Mouse (Mus musculus) mouse trophoblast stem cell (cell line): ENCODE measurements around the gene Zfp933.
"Not testable (repeated sequence)": the region's sequence is repeated elsewhere in the genome, so short reads cannot be mapped to it uniquely, and the experiment has no call there.

Experiments
- in situ Hi-C, 2 experiments: fragments of 300-500 bp; cut with MseI, MboI; formaldehyde crosslinking; loops; 2 replicates in 1 of 2; 3 replicates in 1 of 2; pipeline ENCODE4 v1.15.1; 2025

Zfp933 gene

DNA sequence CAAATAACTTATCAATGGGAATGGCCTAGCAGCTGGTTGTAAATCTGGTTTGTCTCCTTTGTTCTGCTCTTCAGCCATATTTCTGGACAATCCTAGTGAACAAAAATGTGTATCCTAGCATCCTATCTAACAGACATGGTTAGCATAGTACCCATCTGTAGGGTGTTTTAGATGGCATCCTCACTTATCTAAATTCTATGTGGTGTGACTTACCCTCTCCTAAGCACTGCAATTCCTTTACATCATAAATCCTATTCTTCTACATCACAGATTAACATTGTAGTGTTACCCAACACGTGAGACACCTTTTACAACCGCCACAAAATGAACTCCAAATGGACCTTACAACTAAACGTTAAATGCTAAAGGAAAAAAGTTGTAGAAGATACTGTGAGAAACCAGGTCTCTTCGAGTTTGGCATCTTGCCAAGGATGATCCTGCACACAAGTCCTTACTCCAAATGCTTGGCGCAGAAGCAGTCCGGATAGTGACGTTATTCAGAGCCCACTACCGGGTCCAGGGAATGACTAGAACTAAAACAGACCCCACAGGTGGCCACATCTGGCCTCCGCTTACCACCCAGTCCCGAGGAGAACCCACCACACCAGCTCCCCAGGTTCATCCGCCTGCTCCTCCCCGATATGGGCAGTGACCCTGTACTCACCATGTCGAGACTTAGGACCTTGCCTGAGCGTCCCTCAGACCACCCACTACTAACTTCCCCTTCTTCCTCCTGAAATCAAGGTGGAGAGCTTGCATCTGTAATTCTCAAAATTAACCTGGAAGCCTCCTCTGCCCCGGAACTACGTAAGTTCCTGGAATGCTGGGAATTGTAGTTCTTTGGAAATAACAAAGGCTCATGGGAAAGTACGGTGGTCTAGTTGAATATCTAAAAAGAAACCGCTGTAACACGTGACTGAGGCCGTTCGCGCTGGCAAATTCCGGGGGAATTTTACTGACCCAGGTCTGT lies at the start of gene Zfp933:
Zfp933 (minus strand) TSS at position 753 of the 970 bp plus-strand sequence.
- in situ Hi-C loops, result no loop called here

DNA sequence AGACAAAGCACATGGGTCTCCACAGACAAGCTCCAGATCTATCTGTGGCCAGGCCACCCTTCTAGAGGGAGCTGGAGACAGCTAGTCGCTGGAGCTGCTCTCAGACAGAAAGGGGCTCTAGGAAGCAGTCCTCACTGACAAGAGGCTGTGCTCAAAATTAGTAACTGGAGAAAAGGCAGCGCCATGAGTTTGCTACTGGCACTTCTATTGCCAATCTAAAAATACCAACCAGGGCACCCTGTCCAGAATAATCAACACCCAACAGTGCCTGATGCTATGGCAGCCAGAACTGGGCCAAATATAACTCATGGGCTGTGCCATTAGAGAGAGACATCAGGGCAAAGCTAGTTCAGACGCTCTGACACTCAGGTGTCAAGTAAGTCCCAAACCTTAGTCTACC lies 49.2 kb upstream of the Zfp933 start:
- in situ Hi-C loops, result no loop called here

DNA sequence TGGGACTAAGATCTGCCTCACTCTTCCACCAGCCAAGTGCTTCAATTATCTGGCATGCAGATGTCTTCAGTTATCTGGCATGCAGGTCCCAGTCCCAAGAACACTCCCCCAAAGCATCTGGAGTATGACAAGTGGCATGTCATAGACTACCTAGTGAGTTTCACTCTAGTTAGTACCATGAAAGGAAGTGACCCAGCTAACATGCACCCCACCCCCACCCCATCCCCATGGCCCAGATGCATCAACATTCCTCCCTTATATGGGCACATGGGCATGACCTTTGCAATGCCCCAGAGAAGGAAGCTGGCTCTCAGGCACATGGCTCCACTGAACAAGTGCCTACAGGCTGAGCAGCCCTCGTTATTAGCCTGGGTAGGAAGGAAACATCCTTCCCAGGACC lies 48.2 kb upstream of the Zfp933 start:
- in situ Hi-C loops, result no loop called here

DNA sequence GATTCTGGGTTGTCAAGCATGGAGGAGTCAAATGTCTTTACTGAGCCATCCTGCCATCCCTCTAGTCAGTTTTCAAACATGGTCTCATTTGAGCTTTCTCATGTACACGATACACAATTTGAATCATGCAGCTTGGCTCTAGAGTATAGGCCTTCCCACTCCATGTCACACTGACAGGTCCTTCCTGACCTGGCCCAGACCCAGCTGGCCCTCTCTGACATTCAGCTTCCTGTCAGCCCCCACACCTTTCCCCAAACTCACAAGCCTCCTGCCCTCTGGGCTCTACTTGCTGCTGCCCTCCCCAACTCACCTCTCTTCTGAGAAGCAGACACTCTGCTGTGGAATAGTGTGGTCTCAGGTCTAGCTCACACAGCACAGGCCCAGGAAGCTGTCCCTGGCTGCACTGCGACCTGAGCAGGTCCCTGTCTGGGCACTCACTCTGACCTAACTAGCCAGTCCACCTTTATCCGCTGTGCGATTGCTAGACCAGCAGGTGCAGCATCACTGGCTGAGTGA lies 47.7 kb upstream of the Zfp933 start:
- in situ Hi-C loops, result no loop called here

DNA sequence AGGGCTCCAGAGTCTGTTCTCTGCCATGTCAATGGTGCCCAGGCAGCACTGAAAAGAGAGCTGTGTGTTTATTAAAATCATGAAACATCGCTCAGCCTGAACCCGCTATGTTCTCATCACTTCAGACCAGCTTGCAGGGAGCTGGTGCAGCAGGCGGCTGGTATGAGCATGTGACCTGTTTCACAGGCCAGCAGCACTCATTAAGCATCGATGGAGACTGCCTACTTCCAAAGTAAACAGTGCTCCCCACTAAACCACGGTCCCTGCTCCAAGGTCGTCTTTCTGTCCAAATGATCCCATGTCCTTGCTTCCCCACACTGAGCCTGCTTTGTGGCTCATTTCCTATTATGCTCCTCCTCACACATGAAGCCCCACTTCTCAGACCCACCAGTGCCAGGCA lies 42.2 kb upstream of the Zfp933 start:
- in situ Hi-C loops, result no loop called here

DNA sequence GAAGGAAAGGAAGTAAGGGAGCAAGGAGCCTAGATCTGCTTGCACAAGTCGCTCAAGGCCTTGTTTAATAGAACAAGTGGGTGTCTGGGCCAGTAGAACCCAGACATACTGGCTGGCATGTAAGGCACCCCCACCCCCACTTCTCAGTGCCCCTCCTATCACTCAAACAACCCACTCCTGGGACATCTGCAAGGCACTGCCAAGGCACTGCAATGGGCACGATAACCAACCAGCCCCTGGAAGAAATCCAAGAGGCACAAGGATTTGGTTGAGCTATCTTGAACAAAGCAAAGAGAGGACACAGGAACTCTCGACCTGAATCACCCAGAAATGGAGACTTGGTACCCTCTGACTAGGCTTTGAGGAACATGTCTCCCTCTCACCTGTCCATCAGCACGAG lies 40.1 kb upstream of the Zfp933 start:
- in situ Hi-C loops, result no loop called here

DNA sequence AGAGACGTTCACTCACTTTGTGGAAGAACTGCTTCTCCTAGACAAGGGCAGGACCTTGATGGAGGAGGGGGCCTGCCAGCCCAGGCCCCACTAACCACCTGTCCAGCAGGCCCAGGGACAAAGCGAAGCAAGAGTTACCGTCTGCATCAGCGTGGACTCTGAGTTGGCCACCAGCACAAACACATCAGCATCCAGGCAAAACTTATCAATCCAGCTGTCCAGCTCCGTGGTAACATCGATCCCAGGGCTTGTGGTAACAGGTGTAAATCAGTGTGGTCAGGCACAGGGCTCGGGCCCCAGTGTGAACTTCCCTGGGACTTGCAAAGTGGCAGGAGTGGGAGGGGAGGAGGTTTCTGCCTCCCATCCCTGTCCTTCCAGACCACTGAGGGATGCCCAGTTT lies 39.1 kb upstream of the Zfp933 start:
- in situ Hi-C loops, result no loop called here

DNA sequence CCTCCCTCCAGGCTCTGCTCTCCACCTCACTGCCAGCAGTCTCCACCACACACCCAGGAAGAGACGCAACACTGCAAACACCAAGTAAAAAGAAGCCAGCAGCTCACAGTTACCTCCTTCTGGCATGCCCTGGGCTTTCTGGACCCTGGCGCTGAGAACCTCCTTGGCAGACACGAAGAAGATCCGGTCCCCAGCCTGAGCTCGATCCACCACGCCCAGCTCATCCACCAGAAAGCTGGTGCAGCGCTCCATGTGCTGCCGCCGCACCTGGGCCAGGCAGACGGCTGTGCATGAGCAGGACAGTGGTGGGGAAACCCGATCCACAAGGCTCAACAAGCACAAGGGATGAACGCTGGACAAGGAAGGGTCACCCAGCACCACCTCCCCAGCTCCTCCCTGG lies 38.0 kb upstream of the Zfp933 start:
- in situ Hi-C loops, result no loop called here

DNA sequence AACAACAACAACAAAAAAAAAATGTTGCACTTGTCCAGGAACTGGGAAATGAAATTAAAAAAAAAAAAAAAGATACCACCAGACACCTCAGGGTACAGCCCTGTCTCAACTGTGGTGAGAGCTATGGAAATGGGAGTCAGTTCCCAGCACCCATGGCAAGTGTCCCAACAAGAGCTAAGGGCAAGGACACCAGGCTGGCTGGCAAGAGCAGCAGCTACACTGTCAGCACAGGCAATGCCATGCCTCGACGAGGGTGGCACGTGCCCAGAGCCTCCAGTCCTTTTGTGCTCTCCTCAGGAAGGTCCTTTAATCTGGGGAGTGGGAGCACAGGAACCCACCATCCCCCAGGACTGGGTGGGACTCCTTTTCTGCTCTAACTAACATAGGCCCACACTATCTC lies 36.0 kb upstream of the Zfp933 start:
- in situ Hi-C loops, result no loop called here

DNA sequence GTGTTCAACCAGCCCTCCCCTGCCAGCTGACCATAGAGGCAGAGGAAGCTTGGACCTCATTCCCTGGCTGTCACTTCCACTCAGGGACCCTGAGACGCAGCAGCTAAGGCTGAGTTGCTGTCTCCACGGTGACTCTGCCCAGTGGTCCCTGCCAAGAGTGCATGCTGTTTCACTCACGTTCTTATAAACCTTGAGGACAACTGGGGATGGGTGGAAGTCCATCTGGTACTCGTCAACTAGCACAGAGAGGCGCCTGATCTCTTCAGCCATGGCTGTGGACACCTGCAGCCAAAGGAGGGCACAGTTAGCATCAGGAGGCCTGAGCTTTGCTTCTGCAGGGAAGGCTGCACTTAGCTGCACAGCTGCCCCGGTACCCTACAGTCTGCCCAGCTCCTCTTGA lies 34.9 kb upstream of the Zfp933 start:
- in situ Hi-C loops, result no loop called here

DNA sequence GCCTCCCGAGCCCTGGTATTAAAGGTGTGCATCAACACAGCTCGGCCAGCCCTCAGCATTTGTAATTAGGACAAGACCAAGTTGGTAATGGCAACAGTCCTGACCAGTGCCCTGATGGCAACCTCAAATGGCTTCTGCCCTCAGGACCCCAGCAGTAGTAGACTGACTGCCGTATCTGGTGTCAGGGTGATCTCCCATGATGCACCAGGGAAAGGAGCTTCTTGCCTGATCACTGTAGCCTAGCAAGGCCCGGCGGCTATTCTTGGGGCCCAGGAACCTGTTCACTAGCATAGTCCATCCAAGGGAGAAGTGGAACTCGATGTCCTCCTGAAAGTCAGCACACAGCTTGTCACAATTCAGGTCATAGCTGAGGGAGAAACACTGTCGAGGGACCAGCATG lies 33.6 kb upstream of the Zfp933 start:
- in situ Hi-C loops, result no loop called here

DNA sequence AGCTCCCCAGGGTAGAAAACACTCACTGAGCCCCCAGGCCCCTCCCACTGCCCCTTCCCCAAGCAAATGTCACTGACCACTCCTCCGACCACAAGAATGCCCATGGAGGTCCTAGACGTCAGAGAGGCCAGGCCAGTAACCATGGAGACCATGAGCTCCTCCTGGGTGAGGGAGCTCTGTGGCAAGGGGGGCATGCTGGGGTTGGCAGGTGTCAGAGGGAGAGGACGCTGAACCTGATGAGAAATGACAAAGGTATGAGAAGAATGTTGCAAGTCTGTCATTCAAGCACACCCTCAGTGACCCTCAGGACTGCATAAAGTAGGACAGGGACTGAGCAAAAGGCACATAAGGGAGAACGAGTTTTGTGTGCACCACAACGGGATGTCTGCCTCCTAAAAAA lies 31.7 kb upstream of the Zfp933 start:
- in situ Hi-C loops, result no loop called here

DNA sequence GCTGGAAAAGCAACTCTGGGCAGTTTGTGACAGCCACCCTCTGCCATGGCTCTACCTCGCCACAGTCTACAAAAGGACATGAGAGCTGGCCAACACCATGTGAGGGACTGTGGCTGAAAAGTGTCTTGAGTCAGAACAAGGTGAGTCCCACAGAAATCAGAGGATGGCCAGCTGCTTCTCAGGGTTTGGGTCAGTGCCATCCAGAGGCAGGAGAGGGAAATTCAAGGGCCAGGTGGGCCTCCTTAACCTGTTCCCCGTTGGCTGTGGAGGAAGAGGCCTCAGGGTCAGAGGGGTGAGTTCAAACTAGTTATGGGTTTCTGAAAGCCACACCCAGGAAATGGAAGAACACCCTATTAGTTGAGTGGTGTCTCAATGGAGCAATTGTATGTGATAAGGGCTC lies 31.3 kb upstream of the Zfp933 start:
- in situ Hi-C loops, result no loop called here

DNA sequence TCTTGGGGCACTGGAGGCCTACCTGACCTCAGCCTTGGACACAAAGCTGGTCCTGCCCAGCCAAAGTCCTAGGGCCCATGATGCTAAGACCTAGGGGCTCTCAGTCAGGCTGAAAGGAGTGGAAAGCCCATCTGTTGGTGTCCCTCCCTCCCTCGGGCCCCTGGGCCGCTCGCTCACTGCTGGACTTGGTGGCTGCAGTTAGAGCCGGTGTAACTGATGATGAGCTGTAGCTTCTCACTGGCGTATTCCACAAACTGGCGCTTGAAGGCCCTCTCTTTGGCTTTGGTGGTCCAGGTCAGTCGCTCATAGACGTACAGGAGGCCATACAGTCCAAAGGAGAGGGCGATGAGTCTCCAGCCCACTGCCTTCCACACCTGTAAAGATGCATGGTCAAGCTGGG lies 30.4 kb upstream of the Zfp933 start:
- in situ Hi-C loops, result no loop called here

DNA sequence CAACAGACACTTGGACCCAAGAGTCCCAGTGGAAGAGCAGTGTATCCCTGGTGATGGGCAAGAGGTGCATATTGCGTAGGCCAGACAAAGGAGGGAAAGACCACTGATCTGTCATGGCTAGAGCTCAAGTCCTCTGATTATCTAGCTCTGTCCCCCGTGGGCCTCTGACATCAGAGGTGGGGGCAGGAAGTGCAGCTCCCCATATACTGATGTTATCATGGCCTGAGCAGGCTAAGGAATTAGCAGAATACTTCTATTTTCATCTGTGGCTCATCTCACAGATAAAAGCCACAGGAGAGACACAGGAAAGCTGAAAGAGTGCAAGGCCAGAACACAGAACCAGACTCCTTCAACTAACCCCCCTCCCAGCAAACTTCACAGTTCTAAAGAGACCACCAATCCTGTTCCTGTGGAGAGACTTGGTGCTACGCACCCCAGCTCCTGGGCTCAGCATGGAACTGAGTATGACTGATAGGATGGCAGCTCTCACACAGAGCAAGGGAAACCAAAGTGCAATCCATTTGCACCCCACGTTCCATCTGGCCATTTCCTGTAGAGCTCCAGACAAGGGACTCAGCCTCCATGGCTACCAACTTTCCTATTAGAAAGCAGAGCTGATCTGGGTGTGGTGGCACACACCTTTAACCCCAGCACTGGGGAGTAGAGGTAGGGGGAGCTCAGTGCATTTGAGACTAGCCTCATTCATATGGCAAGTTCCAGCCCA lies 27.8 kb upstream of the Zfp933 start:
- in situ Hi-C loops, result no loop called here

DNA sequence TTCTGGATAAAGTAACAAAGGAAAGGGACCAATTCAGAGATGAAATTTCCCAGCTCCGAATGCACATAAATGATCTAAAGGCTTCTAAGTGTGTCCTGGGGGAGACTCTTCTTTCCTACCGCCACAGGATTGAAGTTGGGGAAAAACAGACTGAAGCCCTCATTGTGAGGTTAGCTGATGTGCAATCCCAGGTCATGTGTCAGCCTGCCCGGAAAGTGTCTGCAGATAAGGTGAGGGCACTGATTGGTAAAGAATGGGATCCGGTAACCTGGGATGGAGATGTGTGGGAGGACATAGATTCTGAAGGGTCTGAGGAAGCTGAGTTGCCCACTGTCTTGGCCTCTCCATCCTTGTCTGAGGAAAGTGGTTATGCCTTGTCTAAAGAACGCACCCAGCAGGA lies 21.1 kb upstream of the Zfp933 start:
- in situ Hi-C loops, result no loop called here

DNA sequence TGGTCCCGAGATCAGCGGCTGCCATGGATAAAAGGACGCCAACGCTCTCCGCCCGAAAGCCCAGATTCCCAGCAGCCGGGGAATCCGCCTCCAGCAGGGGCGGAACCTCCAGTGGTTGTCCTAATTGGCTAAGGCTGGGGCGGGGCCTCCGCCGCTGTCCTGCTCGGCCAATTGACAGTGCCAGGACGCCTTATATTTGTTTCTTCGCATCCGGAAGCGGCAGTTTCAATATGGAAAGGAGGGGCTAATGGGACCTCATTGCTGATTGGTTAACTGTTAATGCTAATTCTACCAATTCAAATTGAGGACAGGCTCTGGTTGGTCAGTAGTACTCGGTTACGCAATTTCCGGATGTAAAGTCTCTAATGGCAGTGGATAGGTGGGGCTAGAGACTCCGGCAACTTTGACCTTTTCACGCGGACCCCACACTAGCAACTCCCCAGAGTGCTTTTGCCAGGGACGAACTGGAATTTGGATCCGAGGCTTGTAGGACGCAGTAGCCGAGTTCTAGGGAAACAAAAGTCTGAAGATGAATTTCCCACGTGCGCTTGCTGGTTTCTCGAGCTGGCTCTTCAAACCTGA lies 20.4 kb upstream of the Zfp933 start, which contains the start of the genes Miip and Fv1:
Miip (minus strand) TSS at position 367 of the 582 bp plus-strand sequence.
Fv1 (plus strand) TSS at position 530 of the 582 bp plus-strand sequence.
- in situ Hi-C loops, result no loop called here

DNA sequence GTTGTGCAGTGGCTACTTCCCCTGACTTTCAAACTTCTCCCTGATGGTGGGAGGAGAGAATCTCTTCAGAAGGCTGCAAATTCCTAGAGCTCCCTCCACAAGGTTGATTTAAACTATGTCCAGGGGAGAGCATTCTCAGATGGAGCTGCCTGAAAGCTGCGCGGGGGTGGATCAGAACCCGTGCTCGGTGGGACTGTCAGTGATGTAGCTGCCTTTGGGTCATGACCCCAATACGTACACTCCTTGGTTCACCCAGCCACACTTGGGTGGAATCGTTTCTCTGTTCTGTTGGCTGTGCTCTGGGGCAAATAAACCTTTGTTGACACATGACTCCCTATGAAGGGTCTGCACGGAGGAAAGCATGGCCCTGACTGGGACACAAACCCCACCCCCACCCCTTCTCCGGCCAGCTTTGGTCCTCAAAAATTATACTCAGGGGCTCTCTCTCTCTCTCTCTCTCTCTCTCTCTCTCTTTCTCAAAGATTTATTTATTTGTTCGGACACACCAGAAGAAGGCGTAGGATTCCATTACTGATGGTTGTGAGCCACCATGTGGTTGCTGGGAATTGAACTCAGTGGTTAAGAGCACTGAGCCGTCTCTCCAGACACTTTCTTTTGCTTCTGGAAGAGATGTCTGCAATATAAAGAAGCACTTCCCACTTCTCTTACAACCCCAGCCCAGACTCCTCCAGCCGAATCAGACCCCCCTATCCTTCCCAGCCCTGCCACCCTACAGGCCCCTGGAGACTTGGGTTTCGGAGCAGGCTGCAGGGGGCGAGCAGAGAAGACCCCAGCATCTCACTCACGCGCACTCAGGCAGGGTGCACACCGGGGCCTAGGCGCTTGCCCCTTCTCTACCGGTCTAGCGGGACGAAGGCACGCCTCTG lies 19.6 kb upstream of the Zfp933 start:
- in situ Hi-C loops, result no loop called here

DNA sequence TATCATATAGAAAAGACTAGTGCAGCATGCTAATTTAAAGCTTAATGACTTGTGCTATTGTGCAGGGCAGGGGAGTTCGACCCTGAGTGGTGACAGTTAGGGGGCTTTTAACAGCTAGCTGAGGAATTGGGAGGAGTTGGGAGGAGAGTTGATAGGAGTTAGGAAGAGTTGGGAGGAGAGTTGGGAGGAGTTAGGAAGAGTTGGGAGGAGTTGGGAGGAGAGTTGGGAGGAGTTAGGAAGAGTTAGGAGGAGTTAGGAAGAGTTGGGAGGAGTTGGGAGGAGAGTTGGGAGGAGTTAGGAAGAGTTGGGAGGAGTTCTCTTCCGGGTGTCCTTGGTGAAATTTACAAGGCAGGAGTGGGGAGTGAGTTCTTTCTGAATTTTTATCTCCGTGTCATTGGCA lies 18.6 kb upstream of the Zfp933 start:
- in situ Hi-C loops, result not testable (repeated sequence)

DNA sequence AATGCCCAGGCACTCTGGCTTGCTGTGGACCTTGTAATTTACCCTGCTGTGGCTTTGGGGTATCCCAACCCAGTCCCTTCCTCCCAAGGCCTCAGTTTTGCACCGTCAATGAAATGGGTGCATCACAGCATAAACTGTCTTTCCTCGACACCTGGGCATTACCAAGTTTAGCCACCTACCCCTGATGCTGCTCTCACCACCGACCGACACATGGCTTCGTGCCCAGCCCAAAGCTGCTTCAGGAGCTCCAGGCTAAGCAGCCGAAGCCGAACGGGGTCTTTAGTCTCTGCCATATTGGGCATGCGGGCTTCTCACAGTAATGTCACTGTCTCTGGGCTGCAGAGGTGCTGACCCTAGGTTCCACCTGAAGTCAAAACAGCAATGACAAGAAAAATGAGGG lies 17.9 kb upstream of the Zfp933 start:
- in situ Hi-C loops, result no loop called here

DNA sequence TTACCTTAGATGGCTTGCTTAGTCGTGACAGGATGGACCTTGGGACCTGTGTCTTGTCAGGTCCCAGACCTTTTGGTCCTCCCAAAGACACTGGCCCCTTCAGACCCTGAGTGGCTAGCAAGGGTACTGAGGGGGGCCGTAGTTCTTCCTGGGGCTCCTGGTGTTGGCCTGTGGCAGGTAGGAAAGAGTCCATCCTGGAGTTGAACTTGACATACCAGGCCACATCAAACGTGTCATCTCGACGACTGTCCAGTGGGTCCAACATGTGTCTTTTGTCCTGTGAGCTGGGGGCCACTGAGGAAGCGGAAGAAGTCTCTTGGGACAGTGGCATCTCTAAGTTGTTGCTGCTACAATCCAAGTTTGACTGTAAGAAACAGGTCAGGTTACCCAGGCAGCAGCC lies 17.5 kb upstream of the Zfp933 start:
- in situ Hi-C loops, result no loop called here
